Mouse (Mus musculus): ENCODE results near the gene Etnk1.

DNA sequence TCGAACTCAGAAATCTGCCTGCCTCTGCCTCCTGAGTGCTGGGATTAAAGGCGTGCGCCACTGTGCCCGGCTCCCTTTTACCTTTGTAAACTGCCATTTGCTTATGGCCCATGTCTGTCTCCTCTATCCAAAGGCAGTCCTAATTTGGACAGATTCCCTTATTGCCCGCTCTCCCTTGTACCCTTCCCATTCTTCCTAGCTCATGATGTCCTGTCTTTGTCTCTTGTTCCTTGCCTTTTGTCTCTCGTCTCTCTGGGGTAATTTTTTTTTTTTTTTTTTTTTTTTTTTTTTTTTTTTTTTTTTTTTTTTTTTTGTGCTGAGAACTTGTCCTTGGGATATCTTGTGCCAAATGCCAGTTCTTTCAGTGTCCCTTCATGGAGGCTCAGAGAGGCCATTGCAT is 46.4 kb downstream of the Etnk1 start:
- no peak for TF ChIP-seq CTCF (IDR thresholded peaks at IDR 0.05; ENCODE audit: low read depth, low read length)
- no peak for TF ChIP-seq POLR2A (IDR thresholded peaks at IDR 0.05; ENCODE audit: extremely low read depth, insufficient read depth, low read length)

All from liver, adult 2 months (tissue).